Mouse (Mus musculus): ENCODE data around the gene Ubxn2a. TPM values are rescaled to one million over a fixed set of nuclear protein-coding genes. Genes with fewer than 3 reads are reported as not detected.
A peak's percentile ranks its signal among the peaks of the same experiment; 100 is the strongest.

Gene Ubxn2a
- total RNA-seq, 2 experiments from 2014 or later = 50.4 to 52.4 TPM

- intact Hi-C loops (cut with DNase I; ENCODE audit: low total_unique reads) = no loop called here
- peak; percentile 89 for DNase-seq
Observed at GRCm38 (mm10) chr12:4842890-4843597, 64.5 kb downstream of the Ubxn2a start, which contains the start of gene Wdcp. Gene Wdcp (plus strand): TSS chr12:4843303.

- intact Hi-C loops (cut with DNase I; ENCODE audit: low total_unique reads) = no loop called here
- DNase-seq = no peak
Observed at GRCm38 (mm10) chr12:4842456-4842855, 65.0 kb downstream of the Ubxn2a start.

DNA sequence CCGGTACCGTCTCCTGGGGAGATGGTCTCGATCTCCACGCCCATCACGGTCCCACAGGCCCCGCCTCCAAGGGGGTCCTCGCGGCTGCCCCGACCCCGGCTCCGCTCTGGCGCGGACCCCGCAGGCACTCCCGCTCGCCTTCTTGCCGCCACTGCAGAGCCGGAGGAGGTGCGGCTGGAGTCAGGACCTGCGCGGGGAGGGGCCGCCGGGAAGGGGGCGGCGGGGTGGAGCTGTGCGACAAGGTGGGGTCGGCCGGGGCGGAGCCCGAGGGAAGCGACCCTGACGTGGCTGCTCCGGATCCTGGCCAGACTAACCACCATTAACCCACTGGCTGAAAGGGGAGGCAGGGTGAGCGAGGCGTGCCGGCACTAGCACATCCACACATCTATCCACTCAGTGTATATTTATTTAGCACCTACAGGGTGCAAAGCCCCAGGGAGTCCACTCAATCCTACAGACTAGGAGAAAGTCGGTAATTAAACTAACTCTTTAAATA is 66.1 kb downstream of the Ubxn2a start, which contains the start of gene Fkbp1b:
Gene Fkbp1b (minus strand): TSS at position 200 of the 496 bp plus-strand sequence.
- DNase-seq = peak; percentile 49
- intact Hi-C loops (cut with DNase I; ENCODE audit: low total_unique reads) = no loop called here

DNA sequence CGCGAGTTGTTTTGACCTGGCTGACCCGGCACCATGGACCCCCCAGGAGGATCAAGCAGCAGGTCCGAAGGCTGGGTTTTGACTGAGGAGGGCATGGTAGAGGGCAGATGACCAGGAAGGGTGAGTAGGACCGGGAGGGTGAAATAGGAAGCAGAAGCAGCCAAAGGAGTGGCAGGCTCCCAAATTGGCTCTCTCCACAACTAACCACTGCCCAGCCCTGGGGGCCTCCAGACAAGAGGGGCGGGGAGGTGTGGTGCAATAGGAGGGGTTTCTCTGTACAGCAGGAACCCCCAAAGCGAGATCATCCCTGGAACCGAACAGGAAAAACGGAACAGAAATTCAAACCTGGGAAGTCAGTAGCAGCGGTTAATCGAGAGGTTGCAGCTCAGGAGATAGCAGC is 66.8 kb downstream of the Ubxn2a start:
- no peak for DNase-seq

GRCm38 (mm10) chr12:4840010-4840409 is 67.5 kb downstream of the Ubxn2a start:
- intact Hi-C loops (cut with DNase I; ENCODE audit: low total_unique reads) = no loop called here
- no peak for DNase-seq

More for the DNA sequence above, 66.8 kb downstream of the Ubxn2a start:
- intact Hi-C loops (cut with DNase I; ENCODE audit: low total_unique reads) = no loop called here

- intact Hi-C loops (cut with DNase I; ENCODE audit: low total_unique reads) = no loop called here
- no peak for DNase-seq
Observed at GRCm38 (mm10) chr12:4836959-4837358, 70.5 kb downstream of the Ubxn2a start.

Other genes starting within 250 kb of the Ubxn2a start
- under 1 TPM in 1 of 2 experiments, not detected in 1; 0.06 TPM for gene Fam228a, start 169.3 kb downstream of the Ubxn2a start, total RNA-seq (2021)
- gene Pfn4, start 138.7 kb downstream of the Ubxn2a start, total RNA-seq (2021) = 1 to 10 TPM in 1 of 2 experiments, under 1 TPM in 1; 0.86 to 1.6 TPM
- 1 to 10 TPM; 3.5 to 3.6 TPM for gene Fam228b, start 138.4 kb downstream of the Ubxn2a start, total RNA-seq (2021)
- 10 to 100 TPM; 41.3 to 44.8 TPM for gene Sf3b6, start 90.2 kb downstream of the Ubxn2a start, total RNA-seq (2021)
- 1 to 10 TPM; 1.0 to 1.7 TPM for gene Fkbp1b, start 66.1 kb downstream of the Ubxn2a start, total RNA-seq (2021)
- gene Wdcp, start 64.4 kb downstream of the Ubxn2a start, total RNA-seq (2021) = 1 to 10 TPM; 4.6 to 5.0 TPM
- under 1 TPM; 0.38 to 0.45 TPM for gene Mfsd2b, start 33.3 kb downstream of the Ubxn2a start, total RNA-seq (2021)
- gene Atad2b, start 9.6 kb upstream of the Ubxn2a start, total RNA-seq (2021) = 10 to 100 TPM; 17.6 to 18.0 TPM

All from gastrocnemius, postnatal 14 days (tissue).